Comparison of ENCODE assay signal across 10 mouse cellular contexts in the genomic region with DNA sequence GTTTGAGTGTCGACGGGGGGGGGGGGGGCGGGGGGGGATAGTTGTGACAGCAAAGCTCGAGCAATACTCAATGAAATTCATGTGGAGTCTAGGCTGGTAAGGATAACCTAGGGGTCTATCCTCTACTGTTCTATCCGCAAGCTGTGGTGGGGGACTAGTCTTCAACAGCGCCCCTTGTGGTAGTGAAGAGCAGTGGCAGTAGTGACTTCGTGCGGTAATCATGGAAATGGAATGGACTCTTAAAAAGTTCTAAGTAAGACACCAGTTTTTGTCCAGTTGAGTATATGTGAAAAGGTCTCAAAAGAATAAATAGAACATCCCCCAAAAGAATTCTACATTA. TPM values are rescaled to one million over a fixed set of nuclear protein-coding genes. Genes with fewer than 3 reads are reported as not detected.
A peak's percentile ranks its signal among the peaks of the same experiment; 100 is the strongest.
DNase-seq lines count a peak whose midpoint lies in the region; ATAC-seq and TF ChIP-seq lines count a peak whose summit lies in the region.
"Had no signal": no experiment of that assay in that cellular context is flagged by ENCODE, and none has a peak within 500 bp of the region (broad histone marks: within the 10 kb centered on the region; RNA-seq: fewer than 3 reads in every experiment).

No protein-coding gene starts in this region.

- no peaks in the 10 kb centered on the region for H3K9me3 ChIP-seq in ES-Bruce4 (replicated peaks; ENCODE audit: control insufficient read depth, insufficient read depth, low read length, poor library complexity, severe bottlenecking)
- H3K9me3 ChIP-seq in forebrain, embryonic 10.5 days: no peaks in the 10 kb centered on the region
- H3K9me3 ChIP-seq in midbrain, embryonic 11.5 days (ENCODE audit: control insufficient read depth, low read length): no peaks in the 10 kb centered on the region; the same call in 1 of the 2 replicates
- H3K9me3 ChIP-seq: kidney, embryonic 15.5 days; liver, embryonic 15.5 days had no signal

- TF ChIP-seq POLR2A in ES-Bruce4 (IDR thresholded peaks at IDR 0.05; ENCODE audit: insufficient read depth, low read length): no peak

- peaks cover 19% of the 10 kb centered on the region for H3K4me1 ChIP-seq in ES-Bruce4 (ENCODE audit: control insufficient read depth, insufficient read depth, low read length)
- peaks cover 83% of the 10 kb centered on the region for H3K4me1 ChIP-seq in forebrain, embryonic 10.5 days
- peaks cover 15% of the 10 kb centered on the region for H3K4me1 ChIP-seq in midbrain, embryonic 11.5 days (ENCODE audit: control insufficient read depth, insufficient read depth, low read length)
- H3K4me1 ChIP-seq: liver, embryonic 15.5 days had no signal

- intact Hi-C loops in heart, postnatal 10 days (cut with DNase I): no loop called here

- WGBS in forebrain, embryonic 10.5 days: 16% methylated on average over 8 of the region's 8 CpGs
- 16% methylated on average over 8 of the region's 8 CpGs for WGBS in midbrain, embryonic 11.5 days

- H3K4me3 ChIP-seq in layer of hippocampus, adult 2 months: no peak overlapping the region
- no peak overlapping the region for H3K4me3 ChIP-seq in ES-Bruce4 (ENCODE audit: low read depth, low read length)
- peak overlapping the region; percentile 9; the same call in 1 of the 2 replicates for H3K4me3 ChIP-seq in forebrain, embryonic 10.5 days
- H3K4me3 ChIP-seq in midbrain, embryonic 11.5 days (ENCODE audit: low read depth, low read length): no peak overlapping the region
- H3K4me3 ChIP-seq: kidney, embryonic 15.5 days; liver, embryonic 15.5 days had no signal

- peak; percentile 63 for ATAC-seq in midbrain, embryonic 11.5 days (ENCODE audit: low FRiP score)

- DNase-seq in layer of hippocampus, adult 2 months (ENCODE audit: low spot score in 2 of 2): no peak
- DNase-seq in layer of hippocampus, postnatal 14 days (ENCODE audit: low spot score in 2 of 2): no peak
- DNase-seq in forebrain, embryonic 10.5 days (ENCODE audit: extremely low spot score, low spot score): no peak
- DNase-seq in midbrain, embryonic 11.5 days (ENCODE audit: low spot score, missing footprints): no peak
- DNase-seq in right cerebral cortex, adult 2 months (ENCODE audit: low spot score in 2 of 2): no peak
- DNase-seq in heart, postnatal 10 days: no peak
- no peak for DNase-seq in adrenal gland, adult 2 months

- no peak overlapping the region for H3K27ac ChIP-seq in layer of hippocampus, adult 2 months
- no peak overlapping the region for H3K27ac ChIP-seq in ES-Bruce4 (ENCODE audit: insufficient read depth, low read length)
- peak overlapping the region; percentile 81 for H3K27ac ChIP-seq in forebrain, embryonic 10.5 days
- no peak overlapping the region; the same call in 1 of the 2 replicates for H3K27ac ChIP-seq in midbrain, embryonic 11.5 days (ENCODE audit: low read depth, low read length)
- H3K27ac ChIP-seq: kidney, embryonic 15.5 days; liver, embryonic 15.5 days had no signal

- TF ChIP-seq CTCF in layer of hippocampus, adult 2 months (conservative IDR thresholded peaks at IDR 0.05): peak; percentile 74
- peak; percentile 73 for TF ChIP-seq CTCF in ES-Bruce4 (IDR thresholded peaks at IDR 0.05; ENCODE audit: low read depth, low read length)

- H3K9ac ChIP-seq in ES-Bruce4 (ENCODE audit: low read depth, poor library complexity, severe bottlenecking): 0 out of 2 replicates have a peak overlapping the region, but pooled peaks have one; percentile 42
- no peak overlapping the region for H3K9ac ChIP-seq in midbrain, embryonic 11.5 days (ENCODE audit: low read length)
- H3K9ac ChIP-seq: kidney, embryonic 15.5 days; liver, embryonic 15.5 days had no signal

- no peaks in the 10 kb centered on the region; the same call in 1 of the 2 replicates for H3K27me3 ChIP-seq in ES-Bruce4 (ENCODE audit: control insufficient read depth, insufficient read depth, low read length, poor library complexity, severe bottlenecking)
- no peaks in the 10 kb centered on the region for H3K27me3 ChIP-seq in forebrain, embryonic 10.5 days (ENCODE audit: poor library complexity, severe bottlenecking)
- no peaks in the 10 kb centered on the region for H3K27me3 ChIP-seq in midbrain, embryonic 11.5 days (ENCODE audit: control insufficient read depth, insufficient read depth, low read length)

- no peak for TF ChIP-seq EP300 in ES-Bruce4 (IDR thresholded peaks at IDR 0.05; ENCODE audit: insufficient read depth, low read depth, low read length)

- H3K36me3 ChIP-seq in ES-Bruce4 (ENCODE audit: control insufficient read depth, insufficient read depth, low read length, poor library complexity, severe bottlenecking): no peaks in the 10 kb centered on the region
- no peaks in the 10 kb centered on the region for H3K36me3 ChIP-seq in forebrain, embryonic 10.5 days (replicated peaks)
- no peaks in the 10 kb centered on the region for H3K36me3 ChIP-seq in midbrain, embryonic 11.5 days (ENCODE audit: control insufficient read depth, insufficient read depth, low read length)
- H3K36me3 ChIP-seq: kidney, embryonic 15.5 days; liver, embryonic 15.5 days had no signal

- H3K4me2 ChIP-seq in midbrain, embryonic 11.5 days: peak overlapping the region; percentile 22; the same call in 1 of the 2 replicates
- H3K4me2 ChIP-seq: kidney, embryonic 15.5 days; liver, embryonic 15.5 days had no signal

RNA-seq across cellular contexts. Expression of a gene that starts 51.1 kb away (rescaled TPM):
- total RNA-seq in layer of hippocampus, adult 2 months (2021): 10 to 100 TPM; 26.2 to 27.4 TPM
- 10 to 100 TPM; 33.2 to 34.9 TPM for total RNA-seq in layer of hippocampus, postnatal 14 days (2021)
- polyA plus RNA-seq in ES-Bruce4 (2011; ENCODE audit: insufficient read depth, insufficient read length, low read depth, missing spikeins): 5.4 and 7.3 TPM in 2 replicates
- polyA plus RNA-seq in forebrain, embryonic 10.5 days (2016; fragmentation: Nextera tagmentation; extraction: Ambion mirVana): 18.8 and 20.6 TPM in 2 replicates
- polyA plus RNA-seq in midbrain, embryonic 11.5 days (2014; fragmentation: Nextera tagmentation; extraction: Ambion mirVana): 15.9 and 17.4 TPM in 2 replicates
- total RNA-seq in heart, postnatal 10 days (2021): 10 to 100 TPM; 27.3 to 27.7 TPM
- total RNA-seq in adrenal gland, adult 2 months (2021): 10 to 100 TPM in 1 of 2 experiments, 1 to 10 TPM in 1; 7.7 to 17.6 TPM
- polyA plus RNA-seq in adrenal gland, adult 2 months (2012; rRNA removed): 11.0 and 12.4 TPM in 2 replicates
